Comparison of ENCODE assay signal across 9 mouse cellular contexts in the genomic region with DNA sequence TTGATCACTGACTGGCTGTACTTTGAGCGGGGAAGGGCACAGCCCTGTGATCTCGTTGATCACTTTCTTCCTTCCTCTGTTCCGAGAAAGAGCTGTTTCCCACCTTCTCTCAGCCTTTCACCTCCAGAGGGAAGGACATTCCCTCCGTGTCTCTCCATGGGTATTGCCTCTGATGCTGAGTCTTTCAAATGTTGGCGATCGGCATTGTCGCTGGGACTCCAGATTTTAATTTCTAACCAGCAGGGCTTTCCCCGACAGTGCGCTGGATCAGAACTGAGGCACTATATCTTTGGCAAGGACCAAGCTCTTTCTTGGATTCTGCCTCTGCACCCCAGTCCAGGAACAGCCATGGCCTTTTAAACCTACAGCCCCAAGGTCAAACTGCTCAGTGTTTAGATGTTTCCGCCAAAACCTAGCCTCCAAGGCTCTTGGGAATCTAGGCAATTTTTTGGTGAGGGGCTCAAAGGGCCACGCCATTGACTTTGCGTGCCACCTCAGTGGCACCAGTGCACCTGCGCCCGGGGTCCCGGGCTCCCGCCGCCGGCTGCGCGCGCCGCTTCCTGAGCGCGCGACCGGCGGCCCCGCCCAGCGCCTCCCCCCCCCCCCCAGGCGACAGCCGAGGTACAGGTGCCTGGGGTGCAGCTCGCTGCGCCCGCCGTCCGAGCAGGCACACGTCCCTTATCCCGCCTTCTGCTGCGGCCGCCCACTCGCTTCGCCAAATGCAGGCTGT. TPM values are rescaled to one million over a fixed set of nuclear protein-coding genes. Genes with fewer than 3 reads are reported as not detected.
DNase-seq lines count a peak whose midpoint lies in the region; ATAC-seq lines count a peak whose summit lies in the region.
"Had no signal": no experiment of that assay in that cellular context is flagged by ENCODE, and none has a peak within 500 bp of the region (broad histone marks: within the 10 kb centered on the region; RNA-seq: fewer than 3 reads in every experiment).

Skap1 (plus strand) TSS at position 608 of the 730 bp plus-strand sequence.

- ATAC-seq in heart, embryonic 15.5 days (replicated peaks; ENCODE audit: insufficient number of reproducible peaks, insufficient read depth, low FRiP score, low read depth): 0 out of 2 replicates have a peak, but pooled peaks have one; percentile 14
- no peak for ATAC-seq in hindbrain, embryonic 14.5 days (ENCODE audit: low FRiP score)
- ATAC-seq in midbrain, embryonic 11.5 days (ENCODE audit: low FRiP score): no peak

- peak within 1 kb of the TSS; percentile 73 for H3K4me2 ChIP-seq in heart, embryonic 15.5 days
- H3K4me2 ChIP-seq in hindbrain, embryonic 14.5 days (replicated peaks): peak within 1 kb of the TSS; percentile 65
- H3K4me2 ChIP-seq in midbrain, embryonic 11.5 days: peak within 1 kb of the TSS; percentile 46

- WGBS in heart, embryonic 15.5 days: 6% methylated on average over 39 of the region's 42 CpGs
- 5% methylated on average over 37 of the region's 42 CpGs for WGBS in hindbrain, embryonic 14.5 days
- 6% methylated on average over 38 of the region's 42 CpGs for WGBS in midbrain, embryonic 11.5 days

- intact Hi-C loops in heart, postnatal 14 days (cut with DNase I): no loop called here

- peak within 1 kb of the TSS; percentile 44 for H3K4me3 ChIP-seq in heart, embryonic 15.5 days
- peak within 1 kb of the TSS; percentile 27 for H3K4me3 ChIP-seq in hindbrain, embryonic 14.5 days (replicated peaks; ENCODE audit: low read length)
- H3K4me3 ChIP-seq in midbrain, embryonic 11.5 days (ENCODE audit: low read depth, low read length): peak within 1 kb of the TSS; percentile 26

- DNase-seq in heart, postnatal 14 days: no peak
- no peak for DNase-seq in adrenal gland, adult 8-10 months
- no peak for DNase-seq in hindbrain, embryonic 14.5 days (ENCODE audit: low spot score)
- DNase-seq in midbrain, embryonic 11.5 days (ENCODE audit: low spot score, missing footprints): peak; percentile 87
- peak; percentile 81 for DNase-seq in thymus, postnatal 25 days
- no peak for DNase-seq in cerebellum, adult 8-10 months
- no peak for DNase-seq in cerebellum, adult 11 months

- H3K27ac ChIP-seq in heart, embryonic 15.5 days: no peak within 1 kb of the TSS
- no peak within 1 kb of the TSS; the same call in 1 of the 2 replicates for H3K27ac ChIP-seq in hindbrain, embryonic 14.5 days
- no peak within 1 kb of the TSS for H3K27ac ChIP-seq in midbrain, embryonic 11.5 days (ENCODE audit: low read depth, low read length)

- no peak within 1 kb of the TSS for H3K9ac ChIP-seq in heart, embryonic 15.5 days
- H3K9ac ChIP-seq in hindbrain, embryonic 14.5 days: peak within 1 kb of the TSS; percentile 34
- H3K9ac ChIP-seq in midbrain, embryonic 11.5 days (ENCODE audit: low read length): no peak within 1 kb of the TSS

- H3K27me3 ChIP-seq in heart, embryonic 15.5 days: peaks cover 65% of the 10 kb centered on the region
- no peaks in the 10 kb centered on the region; the same call in 1 of the 2 replicates for H3K27me3 ChIP-seq in hindbrain, embryonic 14.5 days (ENCODE audit: control insufficient read depth, insufficient read depth, low read length)
- peaks cover 15% of the 10 kb centered on the region; the same call in 1 of the 2 replicates for H3K27me3 ChIP-seq in midbrain, embryonic 11.5 days (ENCODE audit: control insufficient read depth, insufficient read depth, low read length)

- no peaks in the 10 kb centered on the region for H3K36me3 ChIP-seq in heart, embryonic 15.5 days
- H3K36me3 ChIP-seq in hindbrain, embryonic 14.5 days (replicated peaks; ENCODE audit: control insufficient read depth, insufficient read depth): no peaks in the 10 kb centered on the region
- no peaks in the 10 kb centered on the region for H3K36me3 ChIP-seq in midbrain, embryonic 11.5 days (ENCODE audit: control insufficient read depth, insufficient read depth, low read length)

- H3K9me3 ChIP-seq in heart, embryonic 15.5 days (replicated peaks): no peaks in the 10 kb centered on the region
- no peaks in the 10 kb centered on the region for H3K9me3 ChIP-seq in hindbrain, embryonic 14.5 days (ENCODE audit: control insufficient read depth, low read length)
- H3K9me3 ChIP-seq in midbrain, embryonic 11.5 days (ENCODE audit: control insufficient read depth, low read length): no peaks in the 10 kb centered on the region

- H3K4me1 ChIP-seq in heart, embryonic 15.5 days (replicated peaks): peaks cover 18% of the 10 kb centered on the region
- peaks cover 46% of the 10 kb centered on the region for H3K4me1 ChIP-seq in hindbrain, embryonic 14.5 days (replicated peaks; ENCODE audit: control insufficient read depth, insufficient read depth, low read length)
- H3K4me1 ChIP-seq in midbrain, embryonic 11.5 days (ENCODE audit: control insufficient read depth, insufficient read depth, low read length): peaks cover 18% of the 10 kb centered on the region

RNA-seq across cellular contexts. Expression of gene Skap1, which starts in this region (rescaled TPM):
- polyA plus RNA-seq in heart, embryonic 15.5 days (2015; fragmentation: Nextera tagmentation; extraction: Ambion mirVana): 0.91 and 10.4 TPM in 2 replicates
- total RNA-seq in heart, postnatal 14 days (2021): 1 to 10 TPM in 1 of 2 experiments, under 1 TPM in 1; 0.76 to 6.2 TPM
- 10 to 100 TPM in 3 of 4 experiments, 1 to 10 TPM in 1; 7.3 to 15.3 (median 11.2) TPM for total RNA-seq in adrenal gland, adult 8-10 months (2022)
- polyA plus RNA-seq in hindbrain, embryonic 14.5 days (2014; fragmentation: Nextera tagmentation; extraction: Ambion mirVana): 7.3 and 10.3 TPM in 2 replicates
- polyA plus RNA-seq in midbrain, embryonic 11.5 days (2014; fragmentation: Nextera tagmentation; extraction: Ambion mirVana): 1.2 and 1.3 TPM in 2 replicates
- total RNA-seq: MEL had no signal

Comparison
In these comparisons a context has a peak if more than half of its experiments do, and no peak if none do; other contexts are left out.
1. DNase-seq: peak in midbrain, embryonic 11.5 days (single experiment) and thymus, postnatal 25 days (single experiment); none in heart, postnatal 14 days (0 of 2), adrenal gland, adult 8-10 months (single experiment), hindbrain, embryonic 14.5 days (single experiment), cerebellum, adult 8-10 months (single experiment) and cerebellum, adult 11 months (single experiment).
2. Peak in every context shown above with its lines, with median percentiles within 50 percentile points of each other: H3K4me2 ChIP-seq and H3K4me3 ChIP-seq.